Mouse (Mus musculus): ENCODE results near the gene Fez2. TPM values are rescaled to one million over a fixed set of nuclear protein-coding genes. Genes with fewer than 3 reads are reported as not detected.

Gene Fez2
- polyA plus RNA-seq (2014; fragmentation: Illumina TruSeq; extraction: RNeasy Lipid Tissue Mini Kit (QIAGEN cat#74804); ENCODE audit: low read depth, low replicate concordance), result 69.7 TPM

GRCm38 (mm10) chr17:78417381-78418281 is at the start of gene Fez2:
TSS of gene Fez2 (minus strand) at chr17:78418152.

Other genes starting within 250 kb of the Fez2 start
- 39.6 TPM for gene Crim1, start 217.9 kb downstream of the Fez2 start, polyA plus RNA-seq (2014; fragmentation: Illumina TruSeq; extraction: RNeasy Lipid Tissue Mini Kit (QIAGEN cat#74804); ENCODE audit: low read depth, low replicate concordance)
- 2.5 TPM for gene Vit, start 89.9 kb upstream of the Fez2 start, polyA plus RNA-seq (2014; fragmentation: Illumina TruSeq; extraction: RNeasy Lipid Tissue Mini Kit (QIAGEN cat#74804); ENCODE audit: low read depth, low replicate concordance)

Data from adrenal gland, adult 10 weeks (tissue).